Mouse (Mus musculus): ENCODE measurements around the gene Matn4.

Gene Matn4

DNA sequence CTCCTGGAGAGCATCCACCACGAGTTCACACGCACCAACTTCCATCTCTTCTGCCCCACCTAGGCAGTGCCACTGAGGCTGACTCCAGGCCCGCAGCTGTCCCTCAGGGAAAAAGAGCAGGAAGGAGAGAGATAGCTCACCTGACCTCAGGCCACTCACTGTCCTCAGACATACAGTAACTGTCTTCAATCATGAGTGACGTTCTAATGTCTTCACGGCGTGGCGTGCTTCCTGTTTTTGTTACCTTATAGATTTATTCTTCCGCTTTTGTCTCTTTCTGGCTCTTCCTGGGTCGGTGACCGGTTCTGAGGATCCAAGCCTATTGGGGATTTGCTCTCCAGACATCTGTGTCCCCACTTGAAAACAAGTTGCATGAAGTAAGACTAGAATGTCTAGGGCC, 9.6 kb upstream of the Matn4 start:
- no peak for DNase-seq (ENCODE audit: low read depth, low spot score)

DNA sequence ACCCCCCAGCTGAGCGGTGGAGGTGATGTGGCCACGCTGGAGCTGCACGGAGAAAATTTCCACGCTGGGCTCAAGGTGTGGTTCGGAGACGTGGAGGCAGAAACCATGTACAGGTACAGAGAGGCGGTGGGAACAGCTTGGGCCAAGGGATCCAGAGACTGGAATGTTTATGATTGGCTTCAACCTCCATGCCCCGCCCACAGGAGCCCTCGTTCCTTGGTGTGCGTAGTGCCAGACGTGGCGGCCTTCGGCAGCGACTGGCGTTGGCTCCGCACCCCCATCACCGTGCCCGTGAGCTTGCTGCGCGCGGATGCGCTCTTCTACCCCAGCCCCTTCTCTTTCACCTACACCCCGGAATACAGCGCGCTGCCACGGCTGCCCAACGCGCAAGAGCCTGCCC, 9.2 kb upstream of the Matn4 start:
- DNase-seq (ENCODE audit: low read depth, low spot score): no peak

DNA sequence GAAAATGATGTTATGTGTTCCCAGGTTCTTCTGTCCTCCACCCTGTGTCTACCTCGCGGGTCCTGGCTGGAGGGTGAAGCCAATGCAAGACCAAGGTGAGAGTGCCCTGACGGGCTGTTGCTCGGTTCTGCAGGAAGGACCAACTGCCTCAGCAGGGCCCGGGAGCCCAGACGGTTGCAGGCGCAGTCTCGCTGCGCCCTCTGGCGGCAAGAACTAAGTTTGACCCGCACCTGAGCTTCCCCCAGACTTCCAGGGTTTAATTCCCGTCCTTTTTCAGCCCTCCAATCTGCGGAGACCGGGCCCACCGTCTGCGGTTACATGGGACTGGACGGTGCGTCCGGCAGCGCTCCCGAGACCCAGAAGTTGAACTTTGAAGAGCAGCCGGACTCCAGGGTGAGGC, 2.7 kb upstream of the Matn4 start:
- DNase-seq (ENCODE audit: low read depth, low spot score): peak; percentile 54

DNA sequence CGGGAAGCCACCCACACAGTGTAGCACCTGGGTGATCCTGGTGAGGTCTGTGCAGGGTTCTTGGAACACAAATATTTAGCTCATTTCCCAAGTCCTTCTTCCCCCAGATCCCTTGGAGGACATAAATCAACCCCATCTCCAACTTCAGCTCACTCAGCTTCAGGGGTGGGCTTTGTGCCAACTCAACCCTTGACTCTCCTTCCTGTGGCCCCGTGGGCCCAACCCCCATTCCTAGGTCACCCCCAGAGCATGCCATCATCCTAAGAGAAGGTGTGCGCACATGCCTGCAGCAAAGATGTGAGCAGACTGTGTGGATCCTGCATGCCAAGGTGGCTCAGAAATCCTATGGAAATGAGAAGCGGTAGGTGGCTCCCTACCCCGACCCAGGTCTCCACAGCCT, 559 bp upstream of the Matn4 start:
- no peak for DNase-seq (ENCODE audit: low read depth, low spot score)

DNA sequence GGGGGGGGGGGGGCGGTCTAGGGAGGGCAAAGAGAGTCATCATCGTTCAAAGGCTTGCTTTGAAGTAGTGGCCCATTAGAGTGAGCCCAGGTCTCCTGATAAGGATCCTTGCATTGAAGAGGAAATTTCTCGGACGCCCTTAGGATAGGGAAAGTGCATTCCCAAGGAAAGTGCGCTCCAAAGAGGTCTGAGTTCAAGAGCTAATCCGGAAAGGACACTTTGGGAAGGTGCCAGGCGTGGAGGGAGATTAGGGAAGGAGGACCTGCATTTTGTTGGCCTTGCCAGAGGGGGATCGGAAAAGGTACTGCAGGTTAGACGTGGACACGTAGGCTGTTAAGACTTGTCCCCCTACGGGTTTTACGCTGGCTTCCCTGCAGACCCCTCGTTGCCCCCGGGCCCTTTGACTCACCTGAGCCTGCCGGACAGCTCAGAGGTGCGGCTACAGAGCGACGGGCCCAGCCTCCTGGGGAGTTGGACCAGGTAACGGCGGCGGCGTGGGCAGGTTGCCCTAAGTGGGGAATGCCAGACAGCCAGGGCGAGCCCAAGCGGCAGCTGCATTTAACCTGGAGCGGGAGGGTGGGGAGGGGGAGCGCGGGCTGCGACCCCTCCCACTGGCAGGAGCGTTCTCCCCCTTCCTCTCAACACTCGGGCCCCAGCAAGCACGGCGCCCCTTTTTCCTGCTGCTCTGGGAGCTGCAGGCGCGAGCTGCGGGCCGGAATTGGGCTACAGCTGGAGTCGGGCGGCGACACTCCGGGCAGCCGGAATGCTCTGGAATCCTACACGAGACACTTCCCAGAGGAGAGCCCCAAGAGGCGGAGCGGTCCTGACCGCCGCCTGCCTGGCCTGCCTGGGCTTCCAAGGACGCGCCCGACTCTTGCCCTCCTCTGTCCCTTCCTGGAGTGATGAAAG, 624 bp downstream of the Matn4 start:
- DNase-seq (ENCODE audit: low read depth, low spot score): no peak

DNA sequence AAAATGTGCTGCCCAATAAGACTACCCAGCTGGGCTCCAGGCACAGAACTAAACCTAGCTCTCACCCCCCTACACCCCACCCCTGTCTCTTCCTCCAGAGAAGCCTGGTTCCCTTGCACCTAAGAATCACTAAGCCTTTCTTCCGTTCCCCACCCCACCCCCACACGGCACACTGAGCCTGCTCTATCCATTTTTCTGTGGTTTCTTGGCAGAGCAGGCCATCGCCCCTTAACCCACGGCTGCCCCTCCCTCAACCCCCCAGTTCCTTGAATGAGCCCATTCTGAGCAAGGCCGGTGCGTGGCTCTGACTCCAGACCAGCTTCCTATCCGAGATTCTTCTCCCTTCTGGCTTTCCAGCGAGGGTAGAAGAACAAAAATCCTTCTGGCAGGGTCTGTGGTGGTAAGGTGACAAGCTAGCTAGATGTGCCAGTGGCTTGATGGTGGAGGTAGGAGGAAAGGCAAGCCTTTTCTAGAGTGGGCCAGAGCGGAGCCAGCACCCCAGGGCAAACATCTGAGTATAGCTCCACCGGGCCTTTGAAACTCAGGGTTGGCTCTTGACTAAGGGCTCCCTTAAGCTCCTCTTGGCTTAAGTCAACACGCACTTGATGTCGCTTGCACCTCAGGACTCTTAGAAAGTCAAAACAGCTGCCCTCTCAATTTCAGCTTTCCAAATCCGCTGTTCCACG, 1.4 kb downstream of the Matn4 start:
- DNase-seq (ENCODE audit: low read depth, low spot score): no peak

DNA sequence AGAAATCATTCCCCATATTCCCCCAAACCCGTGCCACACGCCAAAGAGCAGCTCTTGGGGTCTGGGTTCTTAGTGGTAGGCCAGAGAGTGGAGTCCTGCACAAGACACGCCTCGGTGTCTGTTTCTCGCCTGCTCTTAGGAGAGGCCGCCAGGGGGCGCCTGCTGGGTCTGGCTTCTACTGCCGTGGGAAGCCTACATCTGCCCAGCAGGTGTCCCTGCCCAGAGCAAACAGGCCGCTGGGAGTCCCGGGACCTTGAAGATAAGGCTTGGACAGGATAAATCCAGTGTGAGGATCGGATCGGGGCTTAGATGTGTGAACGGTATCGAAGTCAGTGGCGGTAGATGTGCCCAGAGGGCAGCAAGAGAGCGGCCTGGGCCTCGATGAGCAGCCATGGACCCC, 2.1 kb downstream of the Matn4 start, which contains the start of gene Rbpjl:
Rbpjl (plus strand) TSS at position 236 of the 400 bp plus-strand sequence.
- DNase-seq (ENCODE audit: low read depth, low spot score): peak; percentile 72

DNA sequence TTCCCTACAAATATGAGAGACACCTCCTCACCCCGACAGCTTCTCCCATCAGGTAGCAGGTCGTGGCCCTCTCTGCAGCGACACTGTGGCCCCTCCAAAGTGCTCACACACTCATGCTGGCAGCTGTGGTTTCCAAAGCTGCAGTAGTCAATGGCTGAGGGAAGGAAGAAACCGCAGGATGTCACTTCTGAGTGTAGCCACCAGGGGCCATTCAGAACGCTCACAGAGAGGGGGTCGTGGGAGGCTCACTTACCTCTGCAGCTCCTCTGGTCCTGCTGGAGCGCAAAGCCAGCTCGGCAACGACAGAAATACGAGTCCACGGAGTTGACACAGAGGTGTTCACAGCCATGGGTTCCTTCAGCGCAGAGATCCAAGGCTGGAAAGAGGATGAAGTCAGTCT, 8.0 kb downstream of the Matn4 start:
- DNase-seq (ENCODE audit: low read depth, low spot score): no peak

DNA sequence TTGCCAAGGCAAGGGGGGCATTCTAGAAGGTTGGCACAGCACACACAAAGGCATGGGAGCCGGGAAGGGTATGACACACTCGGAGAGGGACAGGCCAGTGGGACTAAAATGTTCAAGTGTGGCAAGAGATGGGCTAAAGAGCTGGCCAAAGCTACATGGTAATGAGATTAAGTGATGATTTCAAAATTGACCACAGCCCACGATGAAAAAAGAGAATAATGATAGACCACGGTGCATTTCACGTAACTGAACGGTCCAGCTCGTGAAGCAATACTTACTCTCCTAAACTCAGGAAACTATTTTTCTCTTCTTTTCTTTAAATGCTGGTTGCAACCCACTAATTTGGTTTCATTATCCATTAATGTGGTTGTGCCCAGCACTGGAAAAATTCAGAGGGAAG, 8.9 kb downstream of the Matn4 start:
- no peak for DNase-seq (ENCODE audit: low read depth, low spot score)

DNA sequence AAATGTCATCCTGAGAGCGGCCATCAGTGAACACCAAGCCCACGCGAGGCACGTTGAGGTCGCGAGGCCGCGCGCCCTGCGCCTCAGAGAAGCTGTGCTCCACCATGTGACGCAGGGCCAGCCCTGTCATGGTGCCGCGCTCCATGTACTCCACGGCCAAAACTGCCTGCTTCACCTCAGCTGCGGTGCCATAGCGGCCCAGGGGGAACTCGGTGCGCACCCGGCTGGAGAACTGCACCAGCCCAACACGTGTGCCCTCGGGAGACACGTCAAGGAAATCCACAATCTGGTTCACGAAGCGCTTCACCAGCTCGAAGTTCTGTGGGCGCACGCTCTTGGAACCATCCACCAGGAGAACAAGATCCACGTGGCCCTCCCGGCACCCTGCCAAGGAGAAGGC, 11.8 kb downstream of the Matn4 start:
- no peak for DNase-seq (ENCODE audit: low read depth, low spot score)

DNA sequence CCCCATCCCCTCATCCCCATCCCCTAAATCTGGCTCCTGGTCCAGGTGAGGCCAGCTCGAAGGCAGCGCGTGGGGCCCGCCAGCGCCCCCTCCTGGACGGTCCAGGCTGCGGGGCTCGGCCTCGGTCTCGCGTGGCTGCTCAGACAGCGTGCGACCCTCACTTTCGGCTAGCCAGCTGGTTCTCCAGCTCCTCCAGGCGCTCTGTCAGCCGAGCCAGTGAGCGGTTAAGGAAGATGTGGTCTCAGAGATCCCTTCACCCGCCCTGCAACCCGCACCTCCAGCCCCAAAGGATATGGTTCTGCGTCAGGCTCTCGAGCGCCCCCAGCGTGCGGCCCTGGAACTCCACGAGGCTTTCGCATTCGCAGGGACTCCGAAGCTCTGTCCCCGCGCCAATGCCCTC, 15.5 kb downstream of the Matn4 start:
- peak; percentile 69 for DNase-seq (ENCODE audit: low read depth, low spot score)

DNA sequence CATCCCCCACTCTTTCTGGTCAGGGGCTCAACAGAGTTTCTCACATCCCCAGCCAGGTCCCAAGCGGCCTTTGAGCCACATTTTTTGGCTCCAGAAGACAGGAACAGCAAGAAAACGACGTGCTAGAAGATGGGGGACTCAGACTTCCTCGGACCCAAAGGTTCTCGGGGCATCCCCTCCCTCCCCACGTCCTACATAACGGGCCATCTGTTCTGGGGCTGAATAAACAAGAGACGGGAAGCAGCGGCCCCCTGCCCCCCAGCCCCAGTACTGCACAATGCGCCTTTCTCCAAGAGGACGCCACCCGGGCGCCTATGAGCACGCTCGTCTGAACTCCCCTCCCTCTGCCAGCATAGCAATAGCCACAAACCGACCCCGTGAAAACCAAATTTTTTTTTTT, 15.9 kb downstream of the Matn4 start, which contains the start of gene Slpi:
Slpi (minus strand) TSS at position 76 of the 400 bp plus-strand sequence.
- no peak for DNase-seq (ENCODE audit: low read depth, low spot score)

DNA sequence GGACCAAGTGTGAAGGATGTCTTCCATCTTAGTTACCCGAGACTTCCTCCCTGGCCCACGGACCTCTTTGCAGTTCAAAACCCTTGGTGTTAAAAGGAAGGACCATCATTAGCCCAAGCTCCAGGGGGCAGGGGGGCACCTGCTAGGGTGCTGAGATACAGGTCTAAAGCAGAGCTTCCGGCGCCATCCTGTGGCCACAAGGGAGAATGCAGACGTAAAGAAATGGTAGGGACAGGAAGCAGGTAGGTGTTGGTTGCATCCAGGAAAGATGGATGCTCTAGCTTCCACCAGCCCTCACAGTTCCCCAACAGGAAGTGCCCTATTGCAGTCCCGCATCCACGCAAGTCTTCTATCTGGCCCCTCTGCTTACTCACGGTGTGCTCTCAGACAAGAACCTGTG, 18.0 kb downstream of the Matn4 start:
- DNase-seq (ENCODE audit: low read depth, low spot score): no peak

DNA sequence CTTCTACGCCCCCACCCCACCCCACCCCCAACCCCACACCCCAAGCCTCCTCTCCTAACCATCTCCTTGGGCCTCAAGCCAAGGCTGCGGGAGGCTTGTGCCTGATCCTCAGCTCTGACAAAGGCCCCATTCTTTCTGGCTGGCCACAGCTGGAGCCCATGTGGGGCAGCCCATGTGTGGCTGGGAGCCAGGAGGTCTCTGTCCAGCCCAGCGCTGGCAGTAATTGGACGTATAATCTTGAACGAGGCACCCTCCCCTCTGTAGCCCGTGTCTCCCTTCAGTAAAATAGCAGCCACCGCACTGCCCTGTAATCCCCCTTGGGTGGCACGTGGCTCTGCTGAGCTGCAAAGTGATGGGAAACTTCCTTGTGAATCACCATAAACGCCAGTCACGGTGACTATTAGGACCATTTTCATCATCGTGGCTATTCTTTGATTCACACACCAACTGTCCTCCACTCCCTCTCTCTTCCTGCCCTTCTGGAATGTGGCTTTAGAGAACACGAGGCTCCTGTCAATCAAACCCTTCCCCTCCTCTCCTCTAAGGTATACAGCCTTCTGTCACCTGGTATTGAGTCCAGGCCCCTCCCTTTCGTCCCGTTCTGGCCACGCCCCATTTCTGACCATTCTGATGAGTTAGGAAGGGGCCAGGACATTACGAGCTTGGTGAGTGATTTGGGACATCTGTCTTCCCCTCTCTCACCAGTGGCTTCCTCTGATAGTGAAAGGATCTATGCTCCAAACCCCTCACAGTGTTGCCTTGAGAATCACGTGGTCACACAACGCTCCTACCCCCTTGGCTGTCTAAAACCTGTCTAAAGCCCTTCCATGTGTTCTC, 18.8 kb downstream of the Matn4 start:
- peak; percentile 35 for DNase-seq (ENCODE audit: low read depth, low spot score)

DNA sequence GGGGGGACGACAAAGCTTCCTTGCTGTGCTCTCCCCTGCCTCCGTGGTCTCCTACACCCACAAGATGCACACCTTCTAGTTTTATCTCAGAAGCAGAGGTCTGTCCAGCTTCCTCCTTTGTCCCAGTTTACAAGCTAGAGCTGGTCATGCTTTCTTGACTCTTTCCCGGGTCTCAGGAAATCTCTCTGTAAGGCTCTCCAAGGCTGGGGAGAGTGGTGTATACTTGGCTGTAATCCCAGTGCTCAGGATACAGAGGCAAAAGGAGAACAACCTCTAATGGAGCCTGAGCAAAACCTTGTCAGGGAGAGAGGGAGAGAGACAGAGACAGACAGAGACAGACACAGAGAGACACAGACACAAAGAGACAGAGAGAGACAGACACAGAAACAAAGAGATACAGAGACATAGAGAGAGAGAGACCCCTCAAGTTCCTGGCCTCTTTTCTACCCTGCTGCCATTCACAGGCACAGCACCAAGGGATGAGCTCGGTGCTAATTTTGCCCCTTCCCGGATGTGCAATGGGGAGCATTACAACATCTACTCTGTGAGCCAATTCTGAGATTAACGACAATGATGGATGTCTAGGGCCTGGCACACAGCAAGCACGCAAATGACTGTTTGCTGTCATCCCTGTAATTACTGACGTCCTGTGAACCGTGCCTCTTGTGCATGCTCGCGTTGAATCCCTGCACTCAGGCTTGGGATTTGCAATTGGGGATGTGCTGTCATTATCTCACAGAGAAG, 21.1 kb downstream of the Matn4 start:
- no peak for DNase-seq (ENCODE audit: low read depth, low spot score)

DNA sequence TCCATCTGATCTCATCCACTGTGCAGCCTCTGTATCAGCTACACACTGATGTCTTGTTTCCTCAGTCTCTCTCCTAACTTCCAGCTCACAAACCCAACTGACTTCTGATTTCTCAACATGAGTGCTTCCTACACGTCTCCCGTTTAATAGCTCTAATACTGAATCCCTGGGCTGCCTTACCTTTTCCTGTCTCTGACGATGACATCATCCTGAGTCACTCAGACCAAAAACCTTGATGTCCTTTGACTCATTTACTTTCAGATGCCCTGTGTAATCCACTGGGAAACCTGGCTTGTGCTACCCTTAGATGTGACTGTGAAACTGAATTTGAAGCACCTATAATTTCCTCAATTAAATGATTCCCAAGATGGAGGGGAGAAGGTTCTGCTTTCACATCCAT, 22.0 kb downstream of the Matn4 start:
- DNase-seq (ENCODE audit: low read depth, low spot score): no peak

DNA sequence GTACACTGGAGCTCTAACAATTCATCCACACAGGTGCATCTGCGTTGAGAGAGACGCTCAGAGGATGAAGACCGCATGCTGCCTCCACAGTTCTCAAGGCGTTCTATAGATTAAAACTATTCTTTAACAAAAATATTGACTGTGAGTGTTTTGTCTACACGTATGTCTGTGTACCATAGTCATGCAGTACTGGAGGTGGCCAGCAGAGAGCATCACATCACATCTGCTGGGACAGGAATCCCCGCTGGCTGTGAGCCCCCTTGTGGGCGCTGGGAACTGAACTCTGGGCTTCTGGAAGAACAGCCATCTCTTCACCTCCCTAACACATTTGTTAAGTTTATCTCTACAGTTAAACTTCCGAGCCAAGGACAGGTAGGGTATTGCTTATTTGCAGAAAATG, 23.2 kb downstream of the Matn4 start:
- no peak for DNase-seq (ENCODE audit: low read depth, low spot score)

DNA sequence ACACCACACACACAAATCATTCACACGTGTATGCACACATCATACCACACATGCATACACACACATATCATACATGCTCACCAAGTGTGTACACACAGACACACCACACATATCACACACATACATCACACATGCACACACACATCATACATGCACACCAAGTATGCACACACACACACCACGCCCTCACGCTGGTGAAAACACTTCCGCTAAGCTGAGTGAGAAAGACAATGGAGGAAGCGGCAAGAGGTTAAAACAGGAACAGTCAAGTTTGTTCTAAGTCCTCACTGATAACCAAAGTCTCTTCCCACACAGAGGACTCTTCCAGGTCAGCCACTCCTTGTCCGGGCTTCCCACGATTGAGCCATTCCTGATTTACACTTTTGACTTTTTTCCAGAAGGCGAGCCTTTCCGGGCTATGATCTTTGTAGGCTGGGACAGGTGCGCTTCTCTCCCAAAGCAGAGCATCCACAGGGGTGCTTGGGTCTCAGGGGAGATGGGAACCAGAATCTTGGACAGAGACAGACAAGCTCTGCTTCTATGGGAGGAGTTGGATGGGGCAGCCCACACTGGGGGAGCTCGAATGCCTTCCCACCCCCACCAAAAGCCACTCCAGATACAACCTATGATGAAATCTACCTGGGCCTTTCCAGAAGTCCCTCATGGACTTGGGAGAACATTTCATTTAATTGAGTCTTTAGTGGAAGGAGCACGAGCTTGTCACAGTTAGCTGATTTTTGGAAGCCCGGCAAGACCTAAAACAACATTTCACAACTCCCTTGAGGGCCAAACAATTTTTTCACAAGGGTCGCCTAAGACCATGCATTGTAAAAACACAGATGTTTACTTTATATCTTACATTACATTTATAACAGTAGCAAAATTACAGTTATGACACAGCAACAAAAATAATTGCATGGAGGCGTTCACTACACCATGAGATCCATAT, 27.2 kb downstream of the Matn4 start:
- DNase-seq (ENCODE audit: low read depth, low spot score): no peak

DNA sequence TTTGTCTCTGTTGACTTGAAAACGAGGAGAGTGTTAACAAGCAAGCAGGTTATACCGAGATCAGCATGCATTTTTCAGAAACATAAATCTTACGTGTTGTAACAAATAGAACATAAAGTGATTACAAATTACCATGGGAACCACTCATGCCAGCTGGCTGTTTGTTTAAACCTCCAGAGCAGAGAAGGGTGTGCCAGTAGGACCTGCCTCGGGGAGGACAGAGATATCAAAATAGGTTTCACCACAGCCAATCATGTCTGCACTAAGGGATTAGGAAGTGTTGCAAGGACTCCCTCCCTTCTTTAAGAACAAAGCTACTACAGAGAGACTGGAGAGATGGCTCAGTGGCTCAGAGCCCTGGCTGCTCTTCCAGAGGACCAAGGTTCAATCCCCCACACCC, 31.8 kb downstream of the Matn4 start:
- no peak for DNase-seq (ENCODE audit: low read depth, low spot score)

DNA sequence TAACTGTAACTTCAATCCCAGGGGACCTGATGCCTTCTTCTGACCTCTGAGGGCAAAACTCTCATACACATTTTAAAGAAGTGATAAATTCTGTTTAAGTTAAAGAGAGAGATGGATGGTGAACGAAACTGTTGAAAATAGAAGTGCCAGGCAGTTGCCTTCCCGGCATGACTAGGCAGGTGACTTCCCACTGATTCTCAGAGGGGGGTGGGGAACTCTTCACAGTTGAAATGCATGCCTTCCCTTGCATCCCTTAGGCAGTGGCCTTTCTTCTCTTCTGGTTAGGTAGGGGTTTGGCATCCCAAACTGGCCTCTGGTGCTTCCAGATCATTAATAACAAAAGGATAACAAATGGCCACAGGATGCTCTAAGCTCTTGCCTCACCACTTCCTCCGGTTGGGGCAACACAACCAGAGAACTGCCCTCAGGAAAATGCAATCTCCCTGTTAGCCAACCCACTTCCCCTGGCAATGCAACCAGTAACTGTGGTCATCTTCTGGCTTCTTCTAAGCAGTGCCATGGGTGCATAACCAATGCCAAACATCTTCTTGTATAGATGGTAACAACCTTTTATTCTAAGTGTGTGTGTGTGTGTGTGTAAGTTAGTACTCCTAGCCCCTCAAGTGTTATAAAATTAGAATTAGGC, 32.4 kb downstream of the Matn4 start:
- DNase-seq (ENCODE audit: low read depth, low spot score): no peak
